Mouse (Mus musculus) liver, embryonic 14.5 days (tissue): ENCODE results near the gene Usp19.

Source experiments
- CTCF ChIP-seq: IDR thresholded peaks from 2 replicates; pipeline ENCODE4 v1.5.1; 2016; ENCODE audit warnings: antibody characterized with exemption, low read depth, control low read depth
- EP300 ChIP-seq: IDR thresholded peaks from 2 replicates; pipeline ENCODE4 v1.6.1; 2016; ENCODE audit warnings: antibody characterized with exemption, low read depth

GRCm38 (mm10) chr9:108452291-108452906 is 38.0 kb upstream of the Usp19 start:
- TF ChIP-seq CTCF (peak; percentile 98), EP300 (no peak)
